Mouse (Mus musculus) T-helper 17 cell (primary cell): ENCODE data around the gene Gm10260.

ENCODE experiments used
- in situ Hi-C, 2 experiments: fragments of 300-600 bp; cut with MboI, MseI; formaldehyde crosslinking; loops; 1 replicate in 1 of 2; 2 replicates in 1 of 2; pipeline ENCODE4 v1.15.1; 2025; ENCODE audit warnings: high pct_unique_total_duplicates in 2 of 2

Gene Gm10260

DNA sequence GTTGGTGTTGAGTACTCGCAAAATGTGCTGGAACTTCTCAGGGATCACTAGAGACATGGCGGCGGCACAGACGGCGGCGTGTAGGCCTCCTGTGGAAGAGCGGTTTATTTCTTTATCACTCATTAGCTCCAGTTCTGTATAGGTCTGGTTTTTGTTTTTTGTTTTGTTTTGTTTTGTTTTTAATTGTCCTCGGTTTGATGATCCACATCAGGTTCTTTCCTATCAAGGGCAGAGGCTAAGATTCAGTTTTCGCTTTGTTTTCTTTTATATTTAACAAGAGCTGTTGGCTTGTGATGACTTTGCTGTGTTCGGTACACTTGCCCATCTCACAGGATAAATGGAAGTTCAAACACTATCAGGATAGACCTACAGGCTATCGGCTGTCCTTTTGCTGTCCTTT, at the start of gene Gm10260:
Gene Gm10260 (minus strand): TSS at position 101 of the 400 bp plus-strand sequence.
- in situ Hi-C loops: loop anchor here in 1 of 2 experiments (25.0 kb wide), 1 partner anchor 1527 kb away; no protein-coding TSS in a partner anchor

DNA sequence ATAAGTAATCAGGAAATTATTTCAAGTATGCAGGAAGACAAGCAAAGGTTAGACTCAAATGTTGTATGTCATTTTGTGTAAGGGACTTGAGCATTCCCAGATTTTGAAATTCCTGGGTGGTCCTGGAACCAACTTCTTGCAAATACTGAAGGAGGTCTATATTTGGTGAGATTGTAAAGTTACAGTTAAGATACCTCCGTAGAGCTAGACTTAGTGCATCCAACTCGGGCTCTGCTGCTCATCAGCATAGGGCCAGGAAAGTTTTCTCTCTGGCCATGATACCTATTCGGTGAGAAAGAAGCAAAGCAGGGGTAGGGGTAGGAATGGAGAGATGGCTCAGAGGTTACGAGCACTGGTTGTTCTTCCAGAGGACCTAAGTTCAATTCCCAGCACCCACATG, 49.4 kb upstream of the Gm10260 start:
- in situ Hi-C loops: no loop called here

DNA sequence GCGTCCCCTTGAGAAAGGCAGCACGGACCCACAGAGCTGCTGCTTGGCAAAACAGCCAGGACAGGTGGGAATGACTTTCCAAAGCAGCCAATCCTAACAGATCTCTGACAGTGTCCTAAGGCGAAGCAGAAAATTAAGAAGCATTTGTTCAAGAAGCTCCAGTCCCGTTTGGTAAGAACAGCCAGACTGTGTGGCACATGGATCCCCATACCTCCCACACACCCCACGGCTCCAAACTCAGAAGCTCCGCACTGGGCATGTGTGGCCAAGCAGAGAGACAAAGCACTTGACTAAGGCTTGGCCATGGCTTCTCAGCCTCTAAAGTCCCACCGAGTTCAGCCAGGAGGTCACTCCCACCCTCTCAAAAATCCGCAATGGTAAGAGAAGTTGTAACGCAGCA, 45.5 kb upstream of the Gm10260 start:
- in situ Hi-C loops: no loop called here

DNA sequence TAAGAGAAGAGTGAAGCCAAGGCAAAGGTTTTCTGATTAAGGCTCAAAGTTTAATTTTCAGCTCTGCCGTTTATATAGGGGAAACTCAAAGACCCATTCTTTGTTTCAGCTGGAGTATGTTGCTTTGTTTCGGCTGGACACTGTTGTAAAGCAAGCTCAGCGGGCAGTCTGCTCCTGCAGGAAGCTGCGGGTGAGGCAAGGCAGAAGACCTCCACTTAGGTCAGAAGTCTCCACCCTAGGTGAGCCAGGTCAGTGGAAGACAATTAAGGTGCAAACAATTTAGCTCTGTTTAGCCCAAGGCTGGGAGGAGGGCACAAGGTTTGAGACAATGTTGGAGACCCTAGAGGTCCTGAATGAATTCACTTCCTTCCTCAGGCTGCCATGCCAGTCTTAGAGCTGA, 42.0 kb upstream of the Gm10260 start:
- in situ Hi-C loops: no loop called here

DNA sequence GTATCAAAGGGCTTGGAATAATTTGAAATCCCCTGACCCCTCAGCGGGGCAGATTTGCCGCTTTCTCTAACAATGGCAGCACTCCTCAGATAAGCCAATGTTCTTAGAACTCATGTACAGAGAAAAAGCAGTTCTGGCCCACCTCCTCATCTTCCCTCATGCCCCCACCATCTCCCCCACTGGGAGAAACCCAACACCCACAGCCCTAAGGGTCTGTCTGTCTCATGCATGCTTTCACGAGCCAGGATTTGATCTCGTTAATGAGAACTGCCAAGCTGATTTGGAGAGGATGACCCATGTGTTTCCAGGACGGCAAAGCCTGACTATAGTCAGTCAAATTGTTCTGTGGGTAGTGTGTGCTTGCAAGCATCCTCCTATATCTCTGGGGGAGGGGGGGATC, 37.0 kb upstream of the Gm10260 start:
- in situ Hi-C loops: no loop called here

DNA sequence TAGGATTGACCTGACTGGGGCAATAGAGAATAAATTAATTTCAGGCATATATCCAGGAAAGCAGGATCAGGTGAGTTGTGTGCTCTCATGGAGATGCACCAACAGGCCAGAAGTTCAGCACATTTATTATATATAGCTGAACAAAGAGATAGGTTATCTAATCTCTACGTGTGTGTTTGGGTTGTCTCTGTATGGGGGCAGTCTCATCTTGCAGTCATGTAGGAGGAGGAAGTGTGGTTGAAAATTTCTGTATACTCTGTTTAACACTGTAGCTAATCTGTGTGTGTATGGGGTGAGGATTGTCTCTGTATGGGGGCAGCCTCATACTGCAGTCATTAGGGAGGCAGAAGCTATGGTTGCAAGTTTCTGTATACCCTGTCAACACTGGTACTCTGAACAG, 34.3 kb upstream of the Gm10260 start:
- in situ Hi-C loops: no loop called here

DNA sequence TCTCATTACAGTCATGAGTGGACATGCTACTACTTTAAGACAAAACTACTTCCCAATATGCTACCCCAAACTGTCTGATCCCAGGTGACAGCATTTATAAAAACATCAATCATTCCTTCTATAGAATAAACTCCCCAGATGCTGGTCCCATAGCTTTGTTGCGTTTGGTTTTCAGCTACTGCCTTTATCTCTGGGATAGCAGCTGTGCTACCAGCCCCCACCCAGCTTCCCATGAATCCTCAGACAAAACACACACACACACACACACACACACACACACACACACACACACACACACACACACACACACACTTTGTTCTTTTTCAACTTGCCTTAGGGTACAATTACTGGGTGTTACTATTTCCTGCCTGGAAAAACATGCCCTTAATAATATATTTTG, 33.5 kb upstream of the Gm10260 start:
- in situ Hi-C loops: no loop called here

DNA sequence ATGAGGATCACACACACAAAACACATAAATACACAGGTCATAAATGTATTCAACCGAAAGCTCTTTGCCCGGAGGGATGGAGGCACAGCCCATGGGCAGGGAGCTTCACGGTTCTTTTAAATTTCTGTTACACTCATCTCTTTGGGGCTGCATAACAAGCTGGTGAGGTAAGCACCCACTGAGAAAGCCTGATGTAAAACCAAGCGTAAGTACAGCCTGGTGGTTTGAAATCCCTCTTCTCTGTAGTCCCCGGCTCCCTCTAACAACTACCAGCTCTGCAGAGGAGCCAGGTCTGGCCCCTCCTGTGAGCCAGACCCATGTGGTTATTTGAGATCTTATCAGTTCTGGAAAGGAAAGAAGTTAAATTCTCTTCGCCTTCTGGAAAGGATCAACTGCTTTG, 31.2 kb upstream of the Gm10260 start:
- in situ Hi-C loops: no loop called here

DNA sequence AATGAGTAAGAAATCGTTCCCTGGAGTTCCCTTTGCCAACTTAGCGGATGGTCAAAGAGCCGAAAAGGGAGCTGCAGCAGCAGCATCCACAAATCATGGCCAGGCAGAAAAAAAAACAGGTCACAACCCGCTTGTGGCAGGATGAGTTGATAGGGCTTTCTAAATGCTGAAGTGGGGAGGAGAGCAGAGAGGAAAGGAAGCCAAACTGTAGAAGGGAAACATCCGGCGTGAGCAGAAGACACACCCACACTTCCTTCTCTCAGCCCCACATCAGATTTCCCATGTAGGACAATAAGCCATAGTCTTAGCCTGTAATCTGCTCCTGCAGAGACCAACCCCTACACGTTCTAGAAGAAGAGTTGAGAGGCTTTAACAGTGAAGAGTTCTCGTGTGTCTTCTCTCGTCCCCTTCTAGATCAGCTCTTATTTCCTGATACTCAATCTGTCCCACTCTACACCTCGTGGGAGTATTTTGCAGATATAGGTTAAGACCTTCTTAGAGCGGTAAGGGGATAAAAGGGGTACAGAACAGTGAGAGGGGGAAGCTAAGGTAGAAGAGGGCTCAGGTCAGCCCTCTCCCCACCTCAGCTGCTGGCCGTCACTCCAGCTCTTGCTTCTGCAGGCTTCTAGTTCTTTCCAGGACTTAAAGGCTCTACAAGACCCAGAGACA, 29.5 kb upstream of the Gm10260 start:
- in situ Hi-C loops: loop anchor here in 1 of 2 experiments (10.0 kb wide), 1 partner anchor 905 kb away; the partner anchor contains the start of gene Tmem171

DNA sequence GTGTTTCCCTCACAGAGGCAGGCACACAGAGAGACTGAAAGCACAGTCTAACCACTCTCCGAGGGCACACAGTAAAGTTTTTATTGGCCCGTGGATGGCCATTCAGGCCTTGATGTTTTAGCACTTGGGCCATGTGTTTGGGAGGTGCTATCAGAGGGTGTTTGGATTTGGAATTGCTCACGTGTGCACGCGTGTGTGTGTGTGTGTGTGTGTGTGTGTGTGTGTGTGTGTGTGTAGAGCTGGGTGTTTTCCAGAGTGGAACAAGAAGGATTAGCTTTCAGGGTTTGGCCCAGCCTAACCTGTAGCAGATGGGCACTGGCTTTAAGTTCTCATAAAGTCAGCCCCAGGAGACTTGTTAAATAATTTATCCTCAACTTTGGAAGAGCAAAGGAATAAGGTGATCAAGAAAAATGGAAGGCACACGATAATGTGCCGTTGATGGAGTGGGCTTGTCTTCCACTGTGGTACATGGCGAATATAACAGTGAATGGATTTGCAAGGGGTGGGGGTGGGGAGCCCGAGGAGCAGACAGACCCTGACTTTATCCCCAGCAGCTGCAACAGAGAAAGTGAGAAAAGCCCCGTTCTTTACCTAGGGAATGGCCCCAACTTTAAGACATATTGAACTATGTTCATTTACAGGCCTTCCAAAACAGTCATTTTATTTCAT, 24.9 kb upstream of the Gm10260 start:
- in situ Hi-C loops: loop anchor here in 1 of 2 experiments (10.0 kb wide), 1 partner anchor 910 kb away; the partner anchor contains the start of gene Tmem171

DNA sequence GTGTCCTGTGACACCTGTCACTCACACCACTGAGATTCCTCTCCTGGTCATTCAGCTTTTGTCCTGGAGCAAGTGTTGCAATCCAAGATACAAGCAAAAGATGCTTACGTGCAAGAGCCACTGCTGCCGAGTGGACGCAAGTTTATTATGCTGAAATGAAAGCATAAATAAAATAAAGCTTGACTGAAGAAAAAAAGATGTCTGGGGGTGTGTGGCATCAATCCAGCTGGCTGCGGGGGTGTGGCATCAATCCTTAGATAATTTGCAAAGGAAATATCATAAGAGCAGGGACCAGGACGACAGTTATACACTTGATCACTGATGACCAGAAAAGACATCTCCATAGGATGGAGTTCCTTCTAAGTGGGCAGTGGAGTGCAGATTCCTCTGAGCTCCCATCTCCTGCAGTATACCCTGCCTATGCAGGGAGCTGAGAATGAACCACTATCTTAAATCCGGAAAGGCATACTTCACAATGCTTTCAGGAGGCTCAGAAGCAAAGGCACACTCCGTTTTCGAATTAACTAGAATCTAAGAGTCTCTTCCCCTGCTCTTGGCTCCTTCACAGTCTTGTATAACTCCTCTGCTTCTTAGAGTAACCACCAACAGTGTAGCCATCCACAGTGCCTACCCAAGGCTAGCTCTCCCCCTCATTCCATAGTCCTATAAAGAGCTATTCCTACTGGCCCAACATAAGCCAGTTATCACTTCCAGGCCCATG, 23.2 kb upstream of the Gm10260 start:
- in situ Hi-C loops: loop anchor here in 1 of 2 experiments (10.0 kb wide), 1 partner anchor 911 kb away; the partner anchor contains the start of gene Tmem171

DNA sequence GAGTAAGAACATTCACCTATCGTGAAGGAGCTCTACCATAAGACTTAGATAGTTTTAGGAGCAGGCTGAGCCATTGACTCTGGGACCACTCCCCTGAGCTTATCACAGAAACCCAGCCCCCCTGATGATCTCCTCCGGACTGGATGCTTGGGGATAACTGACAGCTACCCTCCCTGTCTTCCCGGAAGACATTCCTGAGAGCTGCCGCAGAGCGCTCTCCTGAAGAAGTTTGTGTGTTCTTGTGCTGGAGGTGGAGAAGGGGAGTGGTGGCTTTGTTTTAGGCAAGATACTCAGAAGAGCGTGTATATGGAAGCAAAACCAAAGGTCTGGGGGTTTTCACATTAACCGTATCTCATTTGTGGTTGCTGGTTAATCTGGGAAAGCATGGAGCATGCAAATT, 21.6 kb upstream of the Gm10260 start:
- in situ Hi-C loops: loop anchor here in 1 of 2 experiments (10.0 kb wide), 1 partner anchor 913 kb away; the partner anchor contains the start of gene Tmem171

DNA sequence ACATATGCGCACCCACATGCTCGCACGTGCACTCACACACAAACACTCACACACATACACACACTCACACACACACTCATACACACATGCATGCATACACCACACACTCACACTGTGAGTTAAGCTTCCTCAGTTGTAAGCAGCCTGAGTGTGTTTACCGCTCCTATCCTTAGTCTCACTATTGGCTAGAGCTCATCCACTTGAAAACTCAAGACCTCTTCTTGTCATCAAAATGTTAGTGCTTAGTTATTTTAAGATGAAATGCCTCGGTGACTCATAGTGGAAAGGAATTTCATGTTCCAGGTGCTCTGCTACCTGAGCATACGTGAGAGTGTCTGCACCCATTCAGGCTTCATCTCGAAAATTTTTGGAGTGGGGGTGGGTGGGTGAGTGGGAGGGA, 21.2 kb upstream of the Gm10260 start:
- in situ Hi-C loops: loop anchor here in 1 of 2 experiments (10.0 kb wide), 1 partner anchor 913 kb away; the partner anchor contains the start of gene Tmem171

DNA sequence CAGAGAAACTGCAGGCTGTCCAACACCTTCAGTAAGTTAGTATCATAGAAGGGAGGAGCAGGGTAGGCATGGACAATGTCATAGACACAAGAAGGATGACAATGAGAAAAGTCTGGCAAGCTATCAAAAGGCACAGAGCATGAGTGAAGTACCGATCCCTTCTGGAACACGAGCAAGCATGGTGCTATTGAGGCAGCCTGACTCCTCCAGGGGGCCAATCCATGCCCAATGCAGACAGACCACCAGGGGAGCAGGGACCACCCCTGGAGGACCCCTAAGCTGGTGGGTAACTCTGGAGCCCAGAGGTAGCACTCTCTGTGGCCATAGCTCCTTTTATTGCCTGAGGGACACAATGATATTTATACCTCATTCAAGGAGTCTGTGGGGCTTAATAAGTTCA, 20.1 kb upstream of the Gm10260 start:
- in situ Hi-C loops: loop anchor here in 1 of 2 experiments (10.0 kb wide), 1 partner anchor 914 kb away; the partner anchor contains the start of gene Tmem171

DNA sequence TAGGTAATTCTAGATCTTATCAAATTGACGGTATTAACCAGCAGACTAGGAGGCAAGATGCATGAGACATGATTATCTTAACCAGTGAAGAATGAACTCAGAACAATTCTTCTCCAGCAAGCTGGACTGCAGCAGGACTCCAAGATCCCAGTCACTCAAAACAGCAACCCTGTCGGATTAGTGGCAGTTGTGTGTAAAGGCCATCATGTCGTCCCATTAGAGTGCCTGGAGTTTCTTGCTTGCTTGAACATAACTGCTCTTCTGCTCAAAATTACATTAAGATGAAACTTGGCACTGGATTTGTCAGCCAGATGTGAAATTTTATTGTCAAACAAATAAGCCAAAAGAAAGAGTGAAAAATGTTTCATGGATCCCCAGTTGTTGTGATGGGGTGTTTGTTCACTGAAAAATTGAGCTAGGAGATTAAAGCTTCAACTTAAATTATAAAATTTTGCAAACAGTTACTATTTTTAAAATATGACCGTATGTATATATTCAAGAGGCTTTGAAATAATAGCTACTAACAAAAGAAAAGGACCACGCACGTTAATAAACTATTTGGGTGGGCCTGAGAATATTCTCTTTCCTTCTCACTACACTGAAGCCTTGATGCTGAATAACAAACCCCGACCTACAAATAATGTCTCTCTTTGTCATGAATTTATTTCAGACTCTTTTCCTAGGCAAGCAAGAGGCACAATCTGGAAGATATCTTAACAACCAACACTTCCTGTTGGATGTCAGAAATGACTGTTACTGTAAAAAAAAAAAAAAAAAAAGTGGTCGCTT, 19.4 kb upstream of the Gm10260 start:
- in situ Hi-C loops: loop anchor here (5.0 to 10.0 kb wide), 2 partner anchors 68 to 915 kb away; partner anchors contain the start of gene Tmem171 (in 1 of the 2)

DNA sequence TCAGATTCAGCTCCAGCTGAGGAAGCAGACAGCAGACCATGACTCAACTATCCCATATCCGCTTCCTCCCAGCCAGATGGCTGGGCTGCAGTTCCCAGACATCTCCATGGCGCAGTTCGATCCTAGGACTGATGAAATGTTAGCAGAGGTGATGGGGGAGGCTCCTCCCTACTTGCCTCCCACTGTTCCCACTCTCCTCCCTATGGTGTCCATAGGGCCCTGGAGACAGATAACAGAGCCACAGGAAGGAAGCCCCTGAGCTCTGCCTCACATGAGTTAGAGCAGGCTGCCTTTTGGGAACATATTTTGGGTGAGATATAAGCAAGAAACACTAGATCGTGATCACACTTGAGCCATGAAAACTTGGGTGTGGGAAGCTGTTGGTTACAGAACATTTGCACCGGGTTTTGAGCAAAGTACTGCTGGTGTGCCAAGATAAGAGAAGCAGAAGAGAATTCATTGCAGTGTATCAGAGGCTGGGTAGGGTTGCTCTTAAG, 18.3 kb upstream of the Gm10260 start:
- in situ Hi-C loops: loop anchor here in 1 of 2 experiments (5.0 kb wide), 1 partner anchor 66 kb away; no protein-coding TSS in a partner anchor

DNA sequence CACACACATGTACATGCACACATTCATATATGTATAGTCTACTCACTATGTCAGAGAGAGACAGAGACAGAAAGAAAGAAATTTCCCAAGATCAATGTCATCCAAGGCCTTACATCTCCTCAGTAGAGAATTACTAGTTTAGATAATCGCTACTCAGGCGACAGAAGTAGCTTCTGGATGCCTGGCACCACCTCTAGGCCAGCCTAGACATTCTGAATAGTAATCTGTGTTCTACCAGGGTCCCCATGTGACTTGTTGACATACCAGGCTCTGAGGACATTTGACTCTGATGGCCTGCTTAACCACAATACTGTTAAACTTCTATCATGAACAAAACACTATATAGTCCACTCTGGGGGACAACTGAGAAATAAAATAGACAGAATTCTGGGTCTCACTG, 17.2 kb upstream of the Gm10260 start:
- in situ Hi-C loops: loop anchor here in 1 of 2 experiments (5.0 kb wide), 1 partner anchor 65 kb away; no protein-coding TSS in a partner anchor

DNA sequence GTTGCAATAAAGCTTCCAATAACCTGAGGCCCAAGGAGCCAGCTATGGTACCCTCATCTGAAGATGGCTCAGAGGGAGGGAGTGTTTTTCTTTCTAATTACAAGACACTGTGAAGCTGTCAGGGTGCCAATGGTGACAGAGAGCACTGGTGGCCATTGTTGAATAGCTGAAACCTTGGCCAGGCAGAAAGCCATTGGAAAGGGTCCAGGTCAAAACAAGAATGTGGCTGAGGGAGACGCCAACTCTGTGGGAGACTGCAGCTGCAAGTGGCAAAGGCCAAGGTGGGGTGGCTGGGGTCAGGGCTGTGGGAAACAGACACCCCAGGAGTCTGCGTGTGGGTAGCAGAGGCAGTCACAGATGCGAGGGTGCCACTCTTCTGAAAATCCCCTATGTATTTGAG, 16.3 kb upstream of the Gm10260 start:
- in situ Hi-C loops: loop anchor here in 1 of 2 experiments (5.0 kb wide), 1 partner anchor 64 kb away; no protein-coding TSS in a partner anchor

DNA sequence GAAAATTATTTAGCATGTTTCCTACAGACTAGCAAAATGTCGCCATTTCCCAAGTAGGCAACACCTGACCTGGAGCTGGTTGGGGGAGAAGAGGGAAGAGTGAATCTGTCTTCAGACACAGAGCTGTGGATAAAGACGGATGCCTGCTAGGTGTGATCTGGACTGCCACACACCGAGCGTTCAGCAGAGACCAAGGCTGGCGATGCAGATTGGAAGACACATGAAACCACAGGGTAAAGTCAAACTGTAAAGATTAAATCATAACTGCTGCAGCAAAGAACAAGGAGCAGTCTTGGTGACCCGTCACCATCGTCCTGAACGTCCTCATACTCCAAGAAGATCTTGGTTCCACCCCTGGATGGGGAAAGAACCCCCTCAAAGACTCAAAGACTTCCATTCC, 15.5 kb upstream of the Gm10260 start:
- in situ Hi-C loops: loop anchor here in 1 of 2 experiments (5.0 kb wide), 1 partner anchor 64 kb away; no protein-coding TSS in a partner anchor

DNA sequence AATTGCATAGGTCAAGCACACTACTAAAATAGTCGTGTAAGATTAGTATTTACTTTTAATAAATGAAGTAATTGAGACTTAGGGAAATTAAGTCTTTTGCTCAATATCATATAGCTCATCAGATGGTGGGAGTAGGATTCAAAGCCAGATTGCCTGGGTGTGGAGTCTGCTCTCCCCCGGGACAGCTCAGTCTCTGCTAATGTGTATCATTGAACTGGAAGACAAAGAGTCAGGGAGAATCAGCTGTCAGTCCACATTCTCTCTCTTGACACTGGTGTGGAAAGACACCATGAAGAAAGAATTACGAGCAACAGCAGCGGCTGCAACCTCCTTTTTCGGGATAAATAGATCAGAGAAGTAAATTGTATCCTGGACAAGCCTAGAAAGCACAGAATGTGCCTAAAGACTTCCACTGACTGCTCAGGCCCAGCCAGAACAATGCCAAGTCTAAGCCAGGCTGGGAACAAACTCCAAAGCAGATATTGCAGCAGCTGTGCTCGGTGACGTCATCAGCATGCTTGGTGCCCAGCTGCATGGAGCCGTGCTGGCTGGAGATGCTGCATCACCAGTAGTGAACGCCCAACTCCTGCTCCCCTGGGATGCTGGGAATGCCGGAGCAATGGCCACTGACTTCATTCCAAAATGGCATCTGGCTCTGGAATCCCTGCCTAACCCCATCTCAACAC, 14.5 kb upstream of the Gm10260 start:
- in situ Hi-C loops: loop anchor here in 1 of 2 experiments (5.0 to 25.0 kb wide), 2 partner anchors 63 to 1512 kb away; no protein-coding TSS in a partner anchor
